Mouse (Mus musculus) intestine, embryonic 14.5 days (tissue): Measurements from ENCODE around the gene Olfr884. TPM values are rescaled to one million over a fixed set of nuclear protein-coding genes. Genes with fewer than 3 reads are reported as not detected.

Experiments
- ATAC-seq: fragments of 200-750 bp; cut with Nextera tagmentation; replicated peaks from 2 replicates; pipeline ENCODE4 v1.8.0; 2017; ENCODE audit warnings: low read depth, moderate number of reproducible peaks, moderate TSS enrichment, moderate library complexity; ENCODE audit not compliant: low FRiP score, low TSS enrichment
- DNase-seq: peaks from one replicate; pipeline ENCODE4 v3.0.0-alpha.2; 2018; ENCODE audit warnings: low spot score
- H3K27ac ChIP-seq: fragments of 300-500 bp; sonication (generic); 2 replicates; pipeline ENCODE4 v1.5.1; 2014; ENCODE audit warnings: low read depth, mild to moderate bottlenecking, control low read depth
- H3K27me3 ChIP-seq: fragments of 300-500 bp; sonication (generic); replicated peaks from 2 replicates; pipeline ENCODE4 v1.6.1; 2014; ENCODE audit warnings: low read length, control low read depth; ENCODE audit not compliant: control insufficient read depth, insufficient read depth
- H3K36me3 ChIP-seq: fragments of 300-500 bp; sonication (generic); 2 replicates; pipeline ENCODE4 v1.6.1; 2014; ENCODE audit warnings: low read length, control low read depth; ENCODE audit not compliant: control insufficient read depth, insufficient read depth
- H3K4me1 ChIP-seq: fragments of 300-500 bp; sonication (generic); replicated peaks from 2 replicates; pipeline ENCODE4 v1.6.1; 2014; ENCODE audit warnings: low read length, control low read depth, mixed read lengths; ENCODE audit not compliant: control insufficient read depth, insufficient read depth
- H3K4me2 ChIP-seq: fragments of 300-500 bp; sonication (generic); 2 replicates; pipeline ENCODE4 v1.6.1; 2014; ENCODE audit warnings: low read length
- H3K4me3 ChIP-seq: fragments of 300-500 bp; sonication (generic); 2 replicates; pipeline ENCODE4 v1.5.1; 2014; ENCODE audit warnings: low read depth, low read length, control low read depth, mixed read lengths
- H3K9ac ChIP-seq: fragments of 300-500 bp; sonication (generic); 2 replicates; pipeline ENCODE4 v1.6.1; 2014; ENCODE audit warnings: mild to moderate bottlenecking, low read length
- H3K9me3 ChIP-seq: fragments of 300-500 bp; sonication (generic); 2 replicates; pipeline ENCODE4 v1.6.1; 2016; ENCODE audit warnings: low read length, control low read depth; ENCODE audit not compliant: control insufficient read depth
- WGBS: fragments of 180-500 bp; shearing (Covaris S2); extraction: QIAGEN DNeasy Blood & Tissue Kit; methylation state at CpG from one replicate; pipeline ENCODE4 v1.1.7; 2014; 5-methylcytosine and 5-hydroxymethylcytosine counted together
- polyA plus RNA-seq: library from polyadenylated mRNA; unstranded; fragments of >200 nt; fragmentation: Nextera tagmentation; extraction: Ambion mirVana; gene quantifications from 2 replicates; pipeline ENCODE4 v1.2.1, GENCODE M21; 2014

The Olfr884 gene
- not detected in 2 replicates for polyA plus RNA-seq

GRCm38 (mm10) chr9:38046255-38046654 lies at the start of gene Olfr884:
Gene Olfr884 (plus strand): TSS chr9:38046555.
- H3K4me2 ChIP-seq = no peak within 1 kb of the TSS
- H3K27me3 ChIP-seq = no peaks in the 10 kb centered on the region
- no peak within 1 kb of the TSS for H3K9ac ChIP-seq
- H3K36me3 ChIP-seq = no peaks in the 10 kb centered on the region
- H3K9me3 ChIP-seq = no peaks in the 10 kb centered on the region
- no peak within 1 kb of the TSS for H3K27ac ChIP-seq
- no peaks in the 10 kb centered on the region for H3K4me1 ChIP-seq
- DNase-seq = no peak
- no peak within 1 kb of the TSS for H3K4me3 ChIP-seq
- WGBS = 70% methylated on average over 1 of the region's 1 CpGs
- no peak for ATAC-seq

- no peak overlapping the region for H3K27ac ChIP-seq
- DNase-seq (no peak), ATAC-seq (no peak)
- H3K36me3 ChIP-seq = no peaks in the 10 kb centered on the region
- no peaks in the 10 kb centered on the region for H3K4me1 ChIP-seq
- WGBS = 29% methylated on average over 2 of the region's 2 CpGs
- no peak overlapping the region for H3K9ac ChIP-seq
- H3K4me2 ChIP-seq = no peak overlapping the region
- no peaks in the 10 kb centered on the region for H3K9me3 ChIP-seq
- no peaks in the 10 kb centered on the region for H3K27me3 ChIP-seq
- H3K4me3 ChIP-seq = no peak overlapping the region
Measured at GRCm38 (mm10) chr9:37998581-37999204, 47.7 kb upstream of the Olfr884 start.

- Histone ChIP-seq H3K4me2 (no peak overlapping the region), H3K9me3 (no peaks in the 10 kb centered on the region), H3K9ac (no peak overlapping the region), H3K27ac (no peak overlapping the region), H3K27me3 (no peaks in the 10 kb centered on the region), H3K36me3 (no peaks in the 10 kb centered on the region), H3K4me1 (no peaks in the 10 kb centered on the region), H3K4me3 (no peak overlapping the region)
- DNase-seq (no peak), ATAC-seq (no peak)
- WGBS = 60% methylated on average over 1 of the region's 1 CpGs
Measured at GRCm38 (mm10) chr9:38000021-38000420, 46.3 kb upstream of the Olfr884 start.

- ATAC-seq (no peak), DNase-seq (no peak)
- no peaks in the 10 kb centered on the region for H3K27me3 ChIP-seq
- H3K36me3 ChIP-seq = no peaks in the 10 kb centered on the region
- H3K4me1 ChIP-seq = no peaks in the 10 kb centered on the region
- no peaks in the 10 kb centered on the region for H3K9me3 ChIP-seq
- H3K4me3 ChIP-seq = no peak within 1 kb of the TSS
- no peak within 1 kb of the TSS for H3K27ac ChIP-seq
- no peak within 1 kb of the TSS for H3K9ac ChIP-seq
- H3K4me2 ChIP-seq = no peak within 1 kb of the TSS
- 90% methylated on average over 1 of the region's 1 CpGs for WGBS
Measured at GRCm38 (mm10) chr9:38025508-38025907, 20.8 kb upstream of the Olfr884 start, which contains the start of gene Olfr883. Gene Olfr883 (plus strand): TSS chr9:38025808.

- Histone ChIP-seq H3K4me1 (no peaks in the 10 kb centered on the region), H3K36me3 (no peaks in the 10 kb centered on the region), H3K27ac (no peak within 1 kb of the TSS), H3K4me2 (no peak within 1 kb of the TSS), H3K4me3 (no peak within 1 kb of the TSS), H3K27me3 (no peaks in the 10 kb centered on the region), H3K9ac (no peak within 1 kb of the TSS), H3K9me3 (no peaks in the 10 kb centered on the region)
- DNase-seq (no peak), ATAC-seq (no peak)
- 94% methylated on average over 3 of the region's 3 CpGs for WGBS
Measured at GRCm38 (mm10) chr9:38061022-38061421, 14.7 kb downstream of the Olfr884 start, which contains the start of gene Olfr885. Gene Olfr885 (plus strand): TSS chr9:38061322.

- no peak within 1 kb of the TSS for H3K4me2 ChIP-seq
- no peak for DNase-seq
Measured at GRCm38 (mm10) chr9:38083772-38084171, 37.4 kb downstream of the Olfr884 start, which contains the start of gene Olfr887. Gene Olfr887 (plus strand): TSS chr9:38084072.

More at GRCm38 (mm10) chr9:38083772-38084171, 37.4 kb downstream of the Olfr884 start, which contains the start of gene Olfr887:
- H3K9ac ChIP-seq = no peak within 1 kb of the TSS
- H3K27ac ChIP-seq = no peak within 1 kb of the TSS
- H3K4me3 ChIP-seq = no peak within 1 kb of the TSS
- no peak for ATAC-seq
- 78% methylated on average over 1 of the region's 1 CpGs for WGBS
- H3K36me3 ChIP-seq = no peaks in the 10 kb centered on the region
- no peaks in the 10 kb centered on the region for H3K27me3 ChIP-seq
- H3K9me3 ChIP-seq = no peaks in the 10 kb centered on the region
- H3K4me1 ChIP-seq = no peaks in the 10 kb centered on the region

Other genes starting within 250 kb of the Olfr884 start
- not detected in 2 replicates for gene Olfr876, start 243.5 kb upstream of the Olfr884 start, polyA plus RNA-seq
- not detected in 2 replicates for gene Olfr877, start 192.3 kb upstream of the Olfr884 start, polyA plus RNA-seq
- not detected in 2 replicates for gene Olfr145, start 149.8 kb upstream of the Olfr884 start, polyA plus RNA-seq
- gene Olfr878, start 128.7 kb upstream of the Olfr884 start, polyA plus RNA-seq = not detected in 2 replicates
- gene Olfr881, start 54.7 kb upstream of the Olfr884 start, polyA plus RNA-seq = not detected in 2 replicates
- gene Olfr883, start 20.7 kb upstream of the Olfr884 start, polyA plus RNA-seq = not detected in 2 replicates
- gene Olfr885, start 14.8 kb downstream of the Olfr884 start, polyA plus RNA-seq = not detected in 2 replicates
- gene Olfr887, start 37.5 kb downstream of the Olfr884 start, polyA plus RNA-seq = not detected in 2 replicates
- not detected in 2 replicates for gene Olfr888, start 61.6 kb downstream of the Olfr884 start, polyA plus RNA-seq
- 0.05 and 0.11 TPM in 2 replicates for gene Olfr889, start 68.6 kb downstream of the Olfr884 start, polyA plus RNA-seq
- not detected in 2 replicates for gene Olfr890, start 96.0 kb downstream of the Olfr884 start, polyA plus RNA-seq
- gene Olfr891, start 134.3 kb downstream of the Olfr884 start, polyA plus RNA-seq = not detected in 2 replicates
- gene Olfr893, start 161.8 kb downstream of the Olfr884 start, polyA plus RNA-seq = not detected in 2 replicates
- gene Olfr894, start 171.5 kb downstream of the Olfr884 start, polyA plus RNA-seq = not detected in 2 replicates
- gene Olfr143, start 206.2 kb downstream of the Olfr884 start, polyA plus RNA-seq = not detected in 2 replicates
- gene Olfr895, start 221.3 kb downstream of the Olfr884 start, polyA plus RNA-seq = not detected in 2 replicates
- gene Olfr896-ps1, start 244.6 kb downstream of the Olfr884 start, polyA plus RNA-seq = not detected in 2 replicates